Mouse (Mus musculus) brown adipose tissue, adult 24 weeks (tissue): ENCODE data around the gene Ddx46. TPM values are rescaled to one million over a fixed set of nuclear protein-coding genes. Genes with fewer than 3 reads are reported as not detected.

Source experiments
- H3K27ac ChIP-seq: fragments of 200-500 bp; replicated peaks from 2 replicates; pipeline ENCODE4 v1.5.1; 2012; ENCODE audit warnings: low read depth, mild to moderate bottlenecking, low read length
- H3K4me1 ChIP-seq: fragments of 200-500 bp; 2 replicates; pipeline ENCODE4 v1.6.1; 2012; ENCODE audit warnings: low read length, mixed read lengths; ENCODE audit not compliant: control insufficient read depth, insufficient read depth, insufficient read length
- H3K4me3 ChIP-seq: fragments of 200-500 bp; 2 replicates; pipeline ENCODE4 v1.5.1; 2012; ENCODE audit warnings: low read depth, mild to moderate bottlenecking, low read length, moderate library complexity; ENCODE audit not compliant: insufficient read depth
- polyA plus RNA-seq: library from polyadenylated mRNA; stranded (reverse); fragments of >200 nt; gene quantifications from 2 replicates; pipeline ENCODE4 v1.2.4, GENCODE M21; 2012; ENCODE audit not compliant: missing spikeins, insufficient read depth, insufficient read length

Gene Ddx46
- polyA plus RNA-seq, 1 experiment = 16.4 TPM

- Histone ChIP-seq H3K27ac (peak within 1 kb of the TSS; percentile 83), H3K4me1 (no peaks in the 10 kb centered on the region), H3K4me3 (peak within 1 kb of the TSS; percentile 88)
These were observed 92.5 kb downstream of the Ddx46 start, which contains the start of gene Pcbd2 for GRCm38 (mm10) chr13:55727120-55727838. Pcbd2 (plus strand) TSS chr13:55727368.

GRCm38 (mm10) chr13:55727839-55728238 lies 93.0 kb downstream of the Ddx46 start:
- Histone ChIP-seq H3K27ac (peak overlapping the region; percentile 83), H3K4me1 (no peaks in the 10 kb centered on the region), H3K4me3 (peak overlapping the region; percentile 88)

GRCm38 (mm10) chr13:55730716-55731115 lies 95.9 kb downstream of the Ddx46 start:
- Histone ChIP-seq H3K4me3 (no peak overlapping the region), H3K27ac (no peak overlapping the region), H3K4me1 (no peaks in the 10 kb centered on the region)

Other genes starting within 250 kb of the Ddx46 start
- gene Slc34a1, start 236.8 kb upstream of the Ddx46 start, polyA plus RNA-seq = not detected in 2 replicates
- gene Pfn3, start 219.8 kb upstream of the Ddx46 start, polyA plus RNA-seq = not detected in 2 replicates
- not detected in 2 replicates for gene F12, start 208.2 kb upstream of the Ddx46 start, polyA plus RNA-seq
- 10.5 and 17.4 TPM in 2 replicates for gene Grk6, start 190.0 kb upstream of the Ddx46 start, polyA plus RNA-seq
- gene Prr7, start 170.8 kb upstream of the Ddx46 start, polyA plus RNA-seq = not detected in 2 replicates
- gene Dbn1, start 146.9 kb upstream of the Ddx46 start, polyA plus RNA-seq = 7.6 and 8.3 TPM in 2 replicates
- 8.0 and 16.1 TPM in 2 replicates for gene Pdlim7, start 121.4 kb upstream of the Ddx46 start, polyA plus RNA-seq
- 1.3 and 2.4 TPM in 2 replicates for gene Dok3, start 105.7 kb upstream of the Ddx46 start, polyA plus RNA-seq
- 16.0 and 17.6 TPM in 2 replicates for gene Ddx41, start 98.4 kb upstream of the Ddx46 start, polyA plus RNA-seq
- gene Fam193b, start 63.9 kb upstream of the Ddx46 start, polyA plus RNA-seq = 4.4 and 9.7 TPM in 2 replicates
- gene Tmed9, start 61.3 kb upstream of the Ddx46 start, polyA plus RNA-seq = 34.0 and 61.2 TPM in 2 replicates
- gene B4galt7, start 35.1 kb upstream of the Ddx46 start, polyA plus RNA-seq = 5.9 and 8.2 TPM in 2 replicates
- 16.6 and 19.3 TPM in 2 replicates for gene Caml, start 12.0 kb upstream of the Ddx46 start, polyA plus RNA-seq
- 23.8 and 27.0 TPM in 2 replicates for gene B230219D22Rik, start 58.1 kb downstream of the Ddx46 start, polyA plus RNA-seq
- gene Txndc15, start 79.6 kb downstream of the Ddx46 start, polyA plus RNA-seq = 42.2 and 43.3 TPM in 2 replicates
- gene Pcbd2, start 92.3 kb downstream of the Ddx46 start, polyA plus RNA-seq = 80.7 and 86.3 TPM in 2 replicates
- not detected in 2 replicates for gene Catsper3, start 149.5 kb downstream of the Ddx46 start, polyA plus RNA-seq
- not detected in 2 replicates for gene Pitx1, start 201.2 kb downstream of the Ddx46 start, polyA plus RNA-seq